Mouse (Mus musculus) embryo, embryonic 10 days (tissue): ENCODE data around the gene Tm6sf1.

Source experiments
- DNase-seq: peaks from one replicate; pipeline ENCODE4 v3.0.0-alpha.2; 2015; ENCODE audit warnings: low spot score

Tm6sf1 gene

GRCm38 (mm10) chr7:81850171-81850570, 8.6 kb upstream of the Tm6sf1 start:
- DNase-seq = no peak

- no peak for DNase-seq
Measured at GRCm38 (mm10) chr7:81851706-81852105, 7.1 kb upstream of the Tm6sf1 start.

DNA sequence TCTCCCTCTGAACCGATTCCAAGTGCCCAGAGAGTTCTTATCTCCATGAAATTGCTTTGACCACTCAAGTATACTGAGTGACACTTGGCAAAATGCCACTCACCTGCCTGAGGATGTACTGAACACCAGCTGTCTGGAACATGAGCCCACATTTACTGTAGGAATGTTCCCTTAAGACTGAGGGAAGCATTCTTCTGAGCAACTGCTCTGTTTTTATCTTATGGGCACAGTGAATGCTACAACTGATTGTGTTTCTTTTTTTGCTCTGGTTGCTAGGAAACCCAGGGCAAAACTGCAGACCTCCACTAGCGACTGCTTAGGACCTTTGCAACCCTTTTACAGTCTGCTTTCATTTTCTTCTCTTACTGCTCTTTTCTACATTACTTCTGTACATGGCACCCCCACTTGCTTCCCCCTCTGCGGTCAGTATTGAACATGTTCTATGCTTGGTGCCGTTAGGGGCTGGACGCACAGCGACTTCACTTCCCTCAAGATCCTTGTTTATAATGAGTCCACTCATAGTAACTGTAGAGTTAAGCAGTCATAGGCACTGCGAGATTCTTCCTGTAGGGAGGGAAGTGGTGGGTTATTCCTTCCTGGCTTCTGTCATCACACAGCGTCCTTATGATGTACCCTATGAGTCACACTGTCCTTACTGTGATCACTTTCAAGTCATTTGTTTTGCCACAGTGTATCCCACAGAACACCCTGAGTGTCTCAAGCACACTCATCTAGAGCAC, 4.1 kb upstream of the Tm6sf1 start:
- no peak for DNase-seq

DNA sequence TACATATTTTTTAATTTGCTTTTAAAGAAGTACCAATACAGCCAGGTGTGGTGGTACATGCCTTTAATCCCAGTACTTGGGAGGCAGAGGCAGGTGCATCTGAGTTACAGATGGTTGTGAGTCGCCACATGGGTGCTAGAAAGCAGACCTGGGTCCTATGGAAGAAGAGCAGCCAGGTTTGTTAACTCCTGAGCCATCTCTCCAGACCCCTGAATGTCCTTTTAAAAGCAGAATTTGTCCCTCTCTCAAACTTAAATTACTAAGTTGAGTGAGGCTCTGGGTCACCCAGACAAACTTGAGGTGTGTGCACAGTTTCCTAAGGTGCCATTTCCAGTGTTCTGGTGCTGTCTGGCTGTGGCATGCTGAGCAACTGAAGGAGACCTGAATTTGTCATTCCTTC, 3.1 kb upstream of the Tm6sf1 start, which contains the start of gene Gm10160:
Gene Gm10160 (minus strand): TSS at position 101 of the 400 bp plus-strand sequence.
- no peak for DNase-seq

DNA sequence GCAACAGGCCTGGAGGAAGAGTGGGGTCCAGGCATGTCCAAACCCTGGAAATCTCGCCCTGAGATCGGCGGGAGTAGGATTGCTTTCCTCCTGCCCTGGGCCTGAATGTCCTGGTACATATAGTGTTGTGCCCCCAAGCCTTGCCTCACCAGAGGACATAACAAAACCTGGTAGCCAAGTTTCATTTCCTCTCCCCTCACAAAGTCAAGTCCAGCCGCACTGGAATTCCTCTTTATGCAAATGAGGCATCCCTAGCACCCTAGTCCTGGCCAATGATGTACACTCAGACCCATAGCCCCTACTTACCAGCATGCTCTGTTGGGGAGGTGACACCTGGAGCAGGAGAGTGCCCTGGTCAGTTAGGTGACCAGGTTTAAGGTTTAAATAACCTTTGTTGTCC, 2.6 kb upstream of the Tm6sf1 start:
- no peak for DNase-seq

DNA sequence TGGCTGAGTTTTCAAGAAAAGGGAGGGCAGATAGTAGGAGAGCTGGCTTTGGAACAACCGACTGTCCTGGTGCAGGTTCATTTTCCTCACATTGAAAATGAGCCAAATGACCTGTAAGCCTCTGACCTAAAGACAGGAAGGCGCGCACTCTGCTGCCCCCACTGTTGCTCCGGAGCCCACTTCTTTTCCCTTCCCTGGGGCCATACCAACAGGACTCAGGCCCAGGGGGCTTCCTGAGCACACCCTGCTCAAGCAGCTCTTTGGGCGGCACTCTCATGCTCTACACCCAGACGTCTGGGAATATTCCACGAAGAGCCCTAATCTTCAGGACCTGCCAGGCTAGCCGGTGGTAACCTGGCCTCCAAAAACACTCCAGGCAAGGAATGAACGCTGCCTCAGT, 565 bp upstream of the Tm6sf1 start:
- DNase-seq = peak; percentile 50

DNA sequence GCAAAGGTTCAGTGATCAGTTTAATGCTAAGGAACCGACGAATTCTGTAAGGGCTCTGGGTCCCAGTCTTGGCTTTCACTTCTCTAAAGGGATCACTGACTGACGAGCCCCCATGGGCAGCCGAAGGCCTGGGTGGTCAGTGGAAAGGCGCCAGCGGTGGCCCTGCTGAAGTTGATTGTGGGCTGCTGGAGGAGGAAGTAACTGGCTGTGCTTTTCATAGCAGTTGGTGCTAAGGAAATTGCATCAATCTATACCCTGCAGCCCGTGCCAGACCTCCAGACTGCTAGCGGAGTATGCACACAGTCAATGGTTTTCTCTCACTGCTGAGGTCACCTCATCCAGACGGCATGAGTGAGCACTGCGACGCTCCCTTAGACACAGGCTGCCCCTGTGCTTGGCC, 1.3 kb downstream of the Tm6sf1 start:
- peak; percentile 21 for DNase-seq

DNA sequence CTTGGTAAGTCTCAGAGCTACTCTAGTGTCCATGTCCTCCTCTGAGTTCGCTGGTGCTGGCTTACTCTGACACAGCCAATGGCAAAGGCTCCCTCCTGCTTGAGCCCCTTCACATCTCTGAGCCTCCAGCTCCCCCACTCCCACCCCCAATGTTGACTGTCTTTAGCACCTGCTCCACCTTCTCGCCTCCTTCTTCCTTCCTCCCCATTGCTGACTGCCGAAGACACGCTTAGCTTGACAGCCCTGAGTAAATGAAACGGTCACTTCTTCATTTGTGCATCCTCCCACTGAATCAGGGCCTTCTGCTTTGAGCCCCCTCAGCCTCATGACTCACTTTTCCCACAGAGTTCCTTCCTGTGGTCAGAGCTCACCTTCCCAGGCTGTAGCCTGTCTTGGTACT, 2.2 kb downstream of the Tm6sf1 start:
- DNase-seq = no peak

GRCm38 (mm10) chr7:81861461-81861860, 2.7 kb downstream of the Tm6sf1 start:
- DNase-seq = no peak

DNA sequence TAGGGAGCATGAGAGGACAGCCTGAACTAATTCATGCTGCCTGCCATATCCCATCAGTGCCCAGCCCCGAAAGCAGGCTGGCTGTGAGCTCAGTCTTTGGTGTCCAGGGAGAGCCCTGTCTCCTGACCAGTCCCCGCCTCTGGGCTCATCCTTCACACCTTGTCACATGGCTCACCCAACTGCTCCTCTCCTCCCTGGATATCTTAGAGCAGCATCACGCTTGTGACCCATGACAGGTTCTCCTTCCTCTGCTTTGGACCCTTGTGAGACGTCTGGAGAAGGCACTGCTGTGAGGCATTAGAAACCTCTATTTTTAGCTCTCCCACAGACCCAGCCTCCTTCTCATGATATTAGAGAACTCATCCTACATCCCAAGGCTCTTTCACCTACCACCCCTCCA, 3.1 kb downstream of the Tm6sf1 start:
- DNase-seq = no peak

DNA sequence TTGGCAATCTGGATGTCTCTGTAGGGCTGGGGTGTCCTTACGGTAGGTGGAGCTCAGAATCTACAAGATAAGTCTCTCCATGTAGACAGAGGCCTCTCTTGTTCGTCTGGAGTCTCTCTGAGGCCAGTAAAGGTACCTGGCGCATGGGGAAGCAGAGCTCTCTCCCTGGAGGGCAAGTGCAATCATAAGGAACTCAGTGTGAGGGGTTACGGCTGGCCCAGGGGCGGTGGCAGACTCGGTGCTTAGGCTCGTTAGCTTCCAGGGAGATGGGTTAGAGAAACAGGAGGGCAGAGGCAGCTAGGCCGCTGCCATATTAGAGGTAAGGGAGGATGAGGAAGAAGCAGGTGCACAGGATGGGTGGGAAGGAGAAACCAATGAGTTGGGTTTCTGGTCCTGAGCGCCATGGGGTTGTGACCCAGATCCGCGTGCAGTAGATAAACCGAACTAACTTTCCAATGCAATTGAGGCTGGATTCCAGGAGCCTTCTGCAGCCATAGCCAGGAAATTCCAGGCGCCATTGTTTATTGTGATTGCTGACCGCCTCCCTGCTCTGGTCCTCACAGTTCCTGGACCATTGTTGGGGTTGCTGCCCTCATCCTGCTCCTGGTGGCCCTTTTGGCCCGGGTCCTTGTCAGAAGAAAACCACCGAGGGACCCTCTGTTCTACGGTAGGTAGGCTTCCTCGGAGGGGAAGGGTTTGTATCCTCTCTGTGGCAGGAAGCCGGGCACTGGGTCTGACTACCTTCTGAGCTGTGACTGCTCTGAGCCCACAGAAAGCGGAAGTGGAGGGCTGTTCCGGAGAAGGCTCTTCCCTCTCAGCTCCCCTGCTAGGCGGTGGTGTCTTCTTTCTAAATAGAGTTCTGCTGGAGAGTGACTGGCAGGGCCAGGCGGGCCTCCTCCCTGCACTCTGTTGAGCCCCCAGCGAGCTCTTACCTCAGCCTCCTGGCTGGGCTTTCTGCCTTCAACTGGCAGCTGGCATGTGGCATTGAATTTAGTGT, 4.1 kb downstream of the Tm6sf1 start:
- DNase-seq = peak; percentile 49

GRCm38 (mm10) chr7:81864552-81864951, 5.8 kb downstream of the Tm6sf1 start:
- no peak for DNase-seq

GRCm38 (mm10) chr7:81865937-81866336, 7.1 kb downstream of the Tm6sf1 start:
- no peak for DNase-seq

DNA sequence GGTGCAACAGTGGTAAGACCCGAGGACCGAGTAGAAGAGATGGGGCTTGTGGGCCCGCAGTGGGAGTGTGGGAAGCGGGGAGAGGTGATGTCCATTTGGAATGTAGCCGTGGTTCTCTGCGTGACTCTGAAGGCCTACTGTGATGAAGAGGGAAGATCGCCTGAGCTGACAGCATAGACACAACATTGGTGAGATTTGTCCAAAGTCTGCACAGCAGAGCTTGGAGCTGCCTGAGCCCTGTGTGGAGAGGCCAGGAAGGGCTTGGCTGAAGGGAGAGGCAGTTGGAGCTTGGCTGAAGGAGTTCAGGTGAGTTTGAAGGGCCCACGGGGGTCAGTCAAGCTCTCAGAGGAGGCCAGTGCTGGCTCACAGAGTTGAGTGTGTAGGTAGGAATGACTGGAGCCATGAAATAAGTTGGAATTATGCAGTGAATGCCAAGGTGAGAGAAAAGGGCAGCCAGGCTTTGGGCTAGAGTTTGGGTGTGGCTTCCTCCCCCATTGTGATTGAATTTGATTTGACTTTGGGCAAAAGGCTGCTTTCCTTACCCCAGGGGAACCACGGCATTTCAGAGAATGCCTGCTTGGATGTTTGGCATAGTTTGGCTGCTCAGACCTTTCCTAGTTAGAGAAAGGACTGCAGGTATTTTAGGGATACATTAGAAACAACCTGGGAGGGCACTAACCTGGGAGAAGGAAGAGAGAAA, 8.6 kb downstream of the Tm6sf1 start:
- DNase-seq = no peak

GRCm38 (mm10) chr7:81868158-81868557, 9.4 kb downstream of the Tm6sf1 start:
- DNase-seq = peak; percentile 85

- DNase-seq = no peak
Measured at GRCm38 (mm10) chr7:81872493-81873013, 13.8 kb downstream of the Tm6sf1 start.

- DNase-seq = no peak
Measured at GRCm38 (mm10) chr7:81873807-81874206, 15.0 kb downstream of the Tm6sf1 start.

GRCm38 (mm10) chr7:81874636-81875035, 15.8 kb downstream of the Tm6sf1 start:
- DNase-seq = no peak

DNA sequence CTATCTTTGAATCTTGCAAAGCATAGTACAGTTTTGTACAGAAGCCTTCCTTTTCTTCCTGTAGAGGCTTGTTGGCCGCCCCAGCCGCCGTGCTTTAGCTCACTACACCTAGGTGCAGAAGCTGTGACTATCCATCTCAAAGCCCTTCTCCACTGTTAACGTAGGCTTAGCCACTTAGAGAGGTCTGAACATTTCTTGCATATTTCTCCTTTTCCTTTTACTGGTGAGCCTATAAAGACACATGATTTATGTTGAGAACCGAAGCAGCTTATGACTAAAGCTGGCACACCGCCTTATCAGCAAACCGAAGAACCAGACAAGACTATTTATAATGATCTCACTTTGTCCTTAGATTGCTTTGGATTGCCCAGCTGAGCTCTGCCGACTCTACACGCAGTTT, 16.6 kb downstream of the Tm6sf1 start:
- DNase-seq = no peak

GRCm38 (mm10) chr7:81880286-81880685, 21.5 kb downstream of the Tm6sf1 start:
- DNase-seq = no peak

DNA sequence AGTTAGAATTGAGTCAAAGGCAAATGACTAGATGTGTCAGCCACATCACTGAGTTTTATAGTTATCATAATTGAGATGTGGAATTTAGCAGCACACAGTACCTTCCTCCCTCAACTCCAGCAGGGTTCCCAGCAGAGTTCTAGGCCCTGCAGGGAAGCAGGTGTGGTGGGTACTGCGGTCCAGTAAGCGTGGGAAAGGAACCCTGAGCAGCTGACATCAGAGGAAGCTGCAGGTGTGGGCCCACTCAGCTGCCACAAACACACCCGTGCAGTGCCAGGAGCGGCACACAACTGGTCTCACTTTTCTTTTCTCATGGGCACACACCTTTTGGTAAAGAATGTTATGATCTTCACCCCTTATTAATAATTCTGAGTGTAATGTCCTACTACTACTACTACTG, 22.0 kb downstream of the Tm6sf1 start:
- no peak for DNase-seq

DNA sequence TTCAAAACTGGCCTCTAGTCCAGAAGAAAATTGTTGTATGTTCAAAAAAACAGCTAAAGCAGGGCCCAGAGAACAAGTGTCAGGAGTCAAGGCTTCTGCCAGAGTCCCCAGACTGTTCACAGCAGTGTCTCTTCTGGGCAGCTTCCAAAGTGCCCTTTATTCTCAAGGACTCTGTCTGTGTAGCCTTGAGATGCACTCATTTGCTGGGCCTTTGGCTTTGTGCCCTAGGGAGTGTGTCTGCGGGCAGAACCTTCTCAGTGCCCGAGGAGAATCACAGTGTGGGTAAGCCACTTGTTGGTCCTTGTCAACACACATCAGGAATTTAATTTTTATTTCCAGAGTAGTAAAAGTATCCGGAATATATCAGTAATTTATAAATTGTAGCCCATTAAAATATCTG, 22.8 kb downstream of the Tm6sf1 start:
- no peak for DNase-seq
